Mouse (Mus musculus) hematopoietic stem cell, adult 5-6 weeks (primary cell): ENCODE results near the gene Tecr. TPM values are rescaled to one million over a fixed set of nuclear protein-coding genes. Genes with fewer than 3 reads are reported as not detected.
"Not testable (repeated sequence)": the region's sequence is repeated elsewhere in the genome, so short reads cannot be mapped to it uniquely, and the experiment has no call there.

Source experiments
- ATAC-seq, 2 experiments: fragments of 125-278 bp in 1 of 2; replicated peaks in 1 of 2; 2 replicates each; pipeline ENCODE4 v1.8.0; 2016 to 2017; ENCODE audit warnings: inconsistent platforms in 2 of 2, mild to moderate bottlenecking in 2 of 2, moderate number of reproducible peaks in 2 of 2, low read depth in 1 of 2, moderate TSS enrichment in 1 of 2; ENCODE audit not compliant: low FRiP score in 2 of 2, poor library complexity in 2 of 2, severe bottlenecking in 2 of 2, insufficient read depth in 1 of 2, low TSS enrichment in 1 of 2
- total RNA-seq: library from RNA; stranded (forward); fragments of 172-1452, 232-1000 nt; gene quantifications from 2 replicates; pipeline ENCODE4 v1.2.3, GENCODE M21; 2017

Tecr gene
- total RNA-seq, 1 experiment from 2014 or later: 360 TPM

DNA sequence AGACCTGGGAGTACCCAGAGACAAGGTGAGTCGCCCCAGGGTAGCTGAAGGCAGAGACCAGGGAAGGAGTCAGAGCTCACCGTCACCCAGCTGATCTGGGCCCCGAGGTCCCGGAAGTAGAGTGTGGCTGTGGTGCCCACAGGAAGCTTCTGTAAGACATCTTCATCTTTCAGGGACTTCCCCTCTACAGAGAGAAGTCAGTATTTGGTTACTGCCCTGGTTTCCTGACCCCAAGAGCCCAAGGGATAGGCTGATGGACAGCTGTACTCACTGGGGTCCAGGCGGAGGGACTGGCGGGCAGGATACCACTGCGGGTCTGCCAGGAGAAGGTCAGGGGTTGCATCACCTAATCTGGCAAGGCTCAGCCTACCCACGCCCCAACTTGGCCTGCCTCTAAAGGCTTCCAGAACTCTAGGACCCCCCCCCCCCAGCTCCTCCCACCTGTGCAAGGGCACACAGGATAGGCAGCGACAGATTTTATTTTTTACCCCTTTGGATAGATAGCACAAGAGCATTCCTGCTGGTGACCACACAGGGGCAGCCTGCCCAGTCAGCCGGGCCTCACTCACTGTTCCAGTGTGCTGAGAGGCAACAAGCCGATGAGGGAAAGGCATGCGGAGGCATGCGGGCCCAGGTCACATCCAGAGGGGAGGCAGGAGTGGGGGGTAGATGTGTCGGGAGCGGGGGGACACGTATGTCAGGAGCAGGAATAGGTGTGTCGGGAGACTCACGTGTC is 34.5 kb downstream of the Tecr start:
- peak; percentile 68 to 71 for ATAC-seq

DNA sequence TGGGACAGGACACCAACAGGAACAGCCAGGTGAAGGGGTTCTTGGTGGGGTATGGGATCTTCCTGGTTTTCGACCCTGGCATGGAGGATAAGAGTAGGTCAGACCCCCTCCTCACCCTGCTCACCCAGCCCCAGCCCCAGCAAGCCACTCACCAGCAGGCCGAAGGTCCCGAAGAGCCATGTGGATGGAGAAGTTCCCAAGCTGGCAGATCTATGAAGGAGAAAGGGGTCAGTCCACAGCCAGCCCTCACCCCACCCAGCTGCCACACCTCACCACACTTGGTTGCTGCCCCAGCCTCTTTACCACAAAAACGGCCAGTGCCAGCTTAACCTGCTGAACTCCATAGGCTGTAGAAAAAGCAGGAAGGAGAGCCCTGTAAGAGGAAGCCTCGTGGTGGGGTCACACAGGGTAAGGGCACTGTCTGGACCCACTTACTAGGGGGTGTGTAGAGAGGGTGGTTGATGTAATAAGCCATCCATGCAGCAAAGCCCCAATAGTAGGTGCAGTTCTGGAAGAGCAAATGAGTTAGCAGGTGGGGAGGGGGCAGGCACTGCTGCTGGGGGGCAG is 35.4 kb downstream of the Tecr start:
- ATAC-seq: no peak; a peak in 1 of 4 replicates

DNA sequence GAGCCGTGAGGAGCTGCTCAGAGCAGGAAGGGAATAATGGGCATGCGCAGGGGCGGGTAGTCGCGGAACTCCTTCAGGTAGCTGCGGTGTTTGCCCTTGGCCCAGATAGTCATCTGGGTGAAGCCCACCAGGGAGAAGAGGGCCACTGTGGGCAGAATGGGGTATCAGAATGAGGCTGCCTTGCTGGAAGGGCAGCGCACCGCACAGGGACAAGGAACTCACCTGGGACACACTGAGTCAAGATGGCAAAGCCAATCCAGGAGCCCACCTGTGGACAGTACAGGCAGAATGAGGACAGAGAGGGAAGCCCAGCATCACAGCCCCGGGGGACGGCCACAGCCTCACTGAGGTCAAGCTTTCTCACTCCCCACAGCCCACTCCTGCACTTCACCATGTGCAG is 36.0 kb downstream of the Tecr start:
- ATAC-seq: no peak

DNA sequence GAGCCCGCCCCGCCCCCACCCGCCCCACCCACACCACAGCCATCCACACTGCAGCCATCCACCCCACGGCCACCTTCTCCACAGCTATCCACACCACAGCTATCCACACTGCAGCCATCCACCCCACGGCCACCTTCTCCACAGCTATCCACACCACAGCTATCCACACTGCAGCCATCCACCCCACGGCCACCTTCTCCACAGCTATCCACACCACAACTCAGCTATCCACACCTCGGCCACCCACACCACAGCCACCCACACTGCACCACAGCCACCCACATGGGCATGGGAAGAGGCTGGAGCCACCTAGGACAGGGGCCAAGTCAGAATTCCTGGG is 36.8 kb downstream of the Tecr start:
- ATAC-seq: not testable (repeated sequence)

DNA sequence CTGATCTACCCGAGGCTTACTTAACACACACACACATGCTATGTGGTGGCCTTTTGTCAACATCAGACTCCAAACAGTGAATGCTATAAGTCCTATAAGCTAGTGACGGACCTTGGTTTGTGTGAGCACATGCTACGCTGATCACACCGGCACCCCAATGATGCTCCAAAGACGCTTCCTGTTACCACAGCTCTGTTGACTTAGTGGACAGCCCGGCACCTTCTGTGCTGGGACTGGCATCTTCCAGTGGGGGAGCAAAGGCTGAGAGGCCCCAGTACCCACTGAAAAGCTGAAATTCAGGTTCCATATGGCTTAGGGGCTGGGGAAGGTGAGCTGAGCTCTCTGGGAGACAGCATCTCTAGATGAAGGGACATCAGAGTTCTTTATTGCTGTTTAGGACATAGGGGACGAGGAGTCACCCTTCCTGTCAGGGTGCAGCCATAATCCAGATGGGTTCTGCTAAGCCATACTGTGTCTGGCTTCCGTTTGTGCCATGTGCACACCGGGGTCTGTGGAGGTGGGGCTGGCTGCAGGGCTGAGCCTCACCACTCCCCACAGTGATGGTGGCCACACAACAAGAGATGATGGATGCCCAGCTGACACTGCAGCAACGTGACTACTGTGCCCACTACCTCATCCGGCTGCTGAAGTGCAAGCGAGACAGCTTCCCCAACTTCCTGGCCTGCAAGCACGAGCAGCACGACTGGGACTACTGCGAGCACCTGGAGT is 37.3 kb downstream of the Tecr start:
- ATAC-seq: no peak

DNA sequence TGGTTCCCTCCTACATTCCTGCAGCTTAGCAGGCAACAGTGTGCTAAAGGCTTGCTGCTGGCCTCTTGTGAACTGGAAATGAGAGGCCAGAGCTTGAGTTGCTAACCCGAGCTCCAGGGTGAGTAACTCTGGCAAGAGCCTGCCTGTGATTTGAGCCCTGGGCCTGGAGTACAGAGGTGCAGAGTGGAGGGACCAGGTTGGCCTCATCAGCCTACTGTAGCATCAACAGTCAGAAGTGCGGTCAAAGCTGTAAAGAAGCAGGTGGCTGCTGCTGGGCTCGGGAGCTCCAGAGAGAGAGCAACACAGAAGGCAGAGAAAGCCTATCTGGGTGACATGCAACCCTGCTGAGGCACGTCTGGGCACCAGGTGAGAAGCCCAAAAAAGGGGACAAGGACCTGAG is 38.6 kb downstream of the Tecr start:
- no peak for ATAC-seq

DNA sequence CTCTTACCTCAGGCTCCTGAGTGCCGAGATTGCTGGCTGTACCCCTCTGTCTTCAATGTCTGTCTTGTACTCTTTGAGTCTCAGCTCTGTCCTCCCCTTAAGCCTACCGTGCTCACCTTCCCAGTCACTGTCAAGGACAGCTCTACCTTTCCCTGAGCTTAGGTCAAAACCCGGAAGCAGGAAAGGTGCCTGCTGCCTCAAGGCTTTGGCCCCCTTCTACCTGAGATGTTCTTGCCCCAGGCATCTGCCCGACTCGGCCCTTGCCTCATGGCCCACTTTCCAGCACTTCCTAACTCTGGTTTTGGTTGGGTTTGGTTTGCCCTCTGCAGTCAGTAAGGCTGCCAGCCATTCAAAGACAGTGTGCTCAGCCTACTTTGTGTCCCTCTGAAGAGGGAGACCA is 39.0 kb downstream of the Tecr start:
- no peak for ATAC-seq

DNA sequence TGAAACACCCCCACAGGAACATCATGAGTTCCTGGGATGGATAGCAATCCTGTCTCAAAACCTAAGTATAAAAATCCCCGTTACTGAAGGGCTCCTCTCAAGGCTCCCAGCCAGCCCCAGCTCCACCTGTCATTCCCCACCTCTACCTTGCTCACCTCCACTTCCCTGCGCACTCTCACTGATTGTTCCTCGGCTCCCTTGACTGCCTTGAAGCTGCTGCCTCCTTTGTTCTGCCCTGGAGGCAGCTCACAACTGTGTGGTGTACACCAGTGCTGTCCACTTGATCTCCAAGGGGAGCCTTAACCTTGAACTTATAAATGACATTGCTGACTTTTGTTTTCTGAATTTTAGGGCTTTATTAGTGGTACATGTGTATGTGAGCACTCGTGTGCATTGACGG is 39.6 kb downstream of the Tecr start:
- ATAC-seq: no peak

DNA sequence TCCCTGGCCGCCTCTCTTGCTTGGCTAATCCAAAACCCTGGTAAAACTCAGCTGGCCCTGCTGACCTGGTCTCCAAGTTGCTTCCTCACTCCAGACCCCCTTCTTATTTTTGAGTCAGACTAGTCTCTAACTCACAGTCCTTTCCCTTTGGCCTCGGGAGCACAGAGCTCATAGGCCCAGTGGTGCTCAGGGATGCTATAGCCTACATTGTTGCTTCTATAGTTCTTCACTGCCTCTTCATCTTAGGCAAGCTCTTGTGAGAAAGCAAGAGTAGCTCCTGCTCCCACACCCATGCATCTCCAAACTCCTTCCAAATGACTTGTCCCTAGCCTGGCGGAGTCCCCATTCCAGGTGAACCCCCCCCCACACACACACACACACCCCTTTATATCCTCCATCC is 40.1 kb downstream of the Tecr start:
- ATAC-seq: no peak

DNA sequence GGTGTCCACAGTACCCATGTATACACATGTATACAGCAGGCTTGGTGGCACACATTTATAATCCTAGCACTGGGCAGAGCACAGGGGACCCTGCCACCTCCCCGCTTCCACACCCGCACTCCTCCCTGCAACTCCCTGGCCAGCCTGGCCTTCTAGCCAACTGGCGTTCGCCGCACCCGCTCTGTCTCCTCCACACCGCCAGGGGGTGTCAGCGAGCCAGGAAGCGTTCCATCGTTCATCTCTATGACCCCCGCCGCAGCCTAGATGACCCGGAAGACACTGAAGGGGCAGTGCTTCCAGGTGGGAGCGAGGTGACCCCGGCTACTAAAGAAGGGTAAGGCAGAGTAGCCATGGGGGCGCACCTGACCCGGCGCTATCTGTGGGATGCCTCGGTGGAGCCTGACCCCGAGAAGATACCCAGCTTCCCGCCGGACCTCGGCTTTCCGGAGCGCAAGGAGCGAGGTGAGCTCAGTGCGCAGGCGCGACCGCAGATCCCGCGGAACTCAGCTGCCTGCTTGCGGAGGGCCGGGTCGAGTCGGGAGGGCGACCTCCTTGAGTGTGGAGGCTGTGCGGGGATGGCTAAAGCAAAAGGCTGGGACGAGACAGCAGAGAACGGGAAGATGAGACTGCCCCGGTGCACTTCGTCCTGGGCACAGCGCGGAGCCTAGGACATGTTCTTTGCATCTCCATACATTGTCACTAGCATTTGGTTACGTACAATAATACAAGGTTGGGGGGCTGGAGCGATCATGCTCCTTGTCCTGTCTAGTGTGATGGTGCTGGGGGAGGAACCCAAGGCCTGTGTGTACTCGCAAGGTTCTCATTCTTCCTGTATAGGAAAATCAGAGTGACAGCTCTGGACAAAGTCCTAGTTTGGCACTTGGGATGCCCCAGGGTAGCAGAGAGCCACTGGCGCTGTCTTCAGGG is 41.0 kb downstream of the Tecr start, which contains the start of gene Ndufb7:
Ndufb7 (plus strand) TSS at position 203 of the 927 bp plus-strand sequence.
- ATAC-seq: peak; percentile 89 to 91

DNA sequence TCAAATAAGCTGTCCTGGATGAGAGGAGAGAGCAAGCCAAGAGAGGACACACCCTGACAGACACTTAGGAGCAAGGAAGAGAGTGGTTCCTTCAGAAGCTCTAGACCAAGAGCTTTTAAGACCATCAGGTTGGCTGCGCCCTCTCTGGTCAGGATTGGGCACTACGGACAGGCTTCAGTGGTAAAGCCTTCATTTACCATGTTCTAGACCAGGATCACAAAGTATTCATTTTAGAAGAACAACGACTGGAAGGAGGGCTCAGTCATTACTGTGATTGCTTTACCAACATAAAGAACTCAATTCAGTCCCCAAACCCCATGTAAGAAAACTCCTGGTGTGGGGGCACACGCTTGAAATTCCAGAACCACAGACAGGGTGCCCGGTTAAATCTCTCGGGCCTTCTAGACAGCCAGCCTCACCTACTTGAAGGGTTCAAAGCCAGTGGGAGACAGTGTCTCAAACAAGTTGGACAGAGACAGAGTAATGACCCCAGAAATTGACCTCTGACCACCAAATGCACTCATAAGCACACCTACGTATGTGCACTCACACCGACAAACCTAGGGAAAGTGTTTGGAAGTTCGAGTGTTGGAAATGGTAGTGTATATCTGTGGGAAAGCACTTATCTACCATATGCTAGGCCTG is 41.9 kb downstream of the Tecr start:
- no peak for ATAC-seq

DNA sequence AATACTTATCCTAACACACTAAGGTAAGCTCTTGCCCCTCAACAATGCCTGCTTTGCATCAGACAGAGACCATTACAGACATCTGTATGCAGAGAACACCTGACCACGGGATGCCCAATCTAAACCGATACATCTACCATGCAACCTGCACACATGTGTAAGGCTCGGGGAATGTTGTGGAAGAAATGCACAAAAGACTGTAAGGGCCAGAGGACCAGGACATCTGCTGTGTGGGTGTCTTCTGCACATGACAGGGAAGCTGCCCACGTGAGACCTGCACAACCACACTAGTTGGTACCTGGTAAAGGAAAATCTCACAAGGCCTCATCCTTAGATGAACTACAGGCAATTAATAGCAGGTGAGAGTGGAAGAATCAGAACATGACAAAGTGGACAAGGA is 44.5 kb downstream of the Tecr start:
- no peak for ATAC-seq

DNA sequence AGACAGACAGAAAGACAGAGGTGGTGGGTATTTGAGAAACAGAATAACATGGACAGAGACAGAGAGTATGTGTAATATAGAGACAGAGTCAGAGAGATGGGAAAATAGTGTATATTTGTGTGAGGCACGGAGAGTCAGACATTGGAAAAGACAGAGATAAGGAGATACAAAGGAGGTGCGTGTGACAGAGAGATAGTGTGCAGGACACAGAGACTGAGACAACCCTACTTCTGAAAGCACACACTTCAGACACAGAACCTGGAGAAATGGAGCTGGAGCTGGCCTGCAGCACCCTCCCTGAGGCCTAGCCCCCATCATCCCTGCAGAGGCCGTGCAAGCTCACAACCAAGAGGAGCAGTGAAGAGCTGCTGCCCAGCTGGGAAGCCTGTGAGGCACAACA is 45.1 kb downstream of the Tecr start:
- ATAC-seq: no peak

DNA sequence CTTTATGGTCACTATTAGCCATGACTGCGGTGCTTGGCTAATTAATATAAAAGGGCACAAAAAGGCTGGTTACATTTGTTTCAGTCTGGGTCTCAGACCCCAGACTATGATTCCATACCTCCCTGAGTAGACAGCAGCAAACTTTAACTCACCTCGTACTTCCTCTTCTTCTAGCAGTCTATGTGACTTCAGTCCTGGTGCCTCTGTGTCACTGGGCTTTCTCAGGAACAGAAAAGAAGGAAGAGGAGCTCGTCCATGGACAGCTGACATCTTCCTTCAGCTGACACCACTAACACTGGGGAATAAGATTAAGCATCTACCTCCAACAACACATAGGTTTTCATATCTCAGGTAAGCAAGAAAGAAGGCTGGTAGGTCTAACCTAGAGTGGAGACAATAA is 72.0 kb downstream of the Tecr start, which contains the start of gene Olfr370:
Olfr370 (plus strand) TSS at position 45 of the 400 bp plus-strand sequence.
- no peak for ATAC-seq

DNA sequence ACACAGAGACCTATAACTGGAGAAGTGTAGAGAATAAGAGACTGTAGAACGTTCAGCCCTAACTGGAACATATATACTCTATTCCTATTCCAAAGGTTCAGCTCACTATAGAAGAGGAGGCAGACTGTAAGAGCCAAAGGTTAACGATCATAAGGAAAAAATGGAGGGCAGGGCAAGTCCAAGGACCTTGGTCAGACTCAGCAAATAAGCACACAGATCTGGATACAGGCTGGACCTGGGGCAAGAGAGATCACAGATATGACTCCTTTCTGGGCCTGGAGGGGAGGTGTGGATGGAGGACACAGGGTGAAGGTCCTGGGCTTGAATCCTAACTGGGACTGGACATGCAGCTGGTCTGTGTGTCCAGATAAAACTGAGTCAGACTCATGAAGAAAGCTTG is 73.0 kb downstream of the Tecr start:
- ATAC-seq: no peak
